Mouse (Mus musculus): ENCODE measurements around the gene Vmn1r107. TPM values are rescaled to one million over a fixed set of nuclear protein-coding genes. Genes with fewer than 3 reads are reported as not detected.
"Not testable (repeated sequence)": the region's sequence is repeated elsewhere in the genome, so short reads cannot be mapped to it uniquely, and the experiment has no call there.

Vmn1r107 gene
- not detected for total RNA-seq (2021)
- long read RNA-seq, experiment 1, result 0 reads
- long read RNA-seq, experiment 2, result 0 reads

DNA sequence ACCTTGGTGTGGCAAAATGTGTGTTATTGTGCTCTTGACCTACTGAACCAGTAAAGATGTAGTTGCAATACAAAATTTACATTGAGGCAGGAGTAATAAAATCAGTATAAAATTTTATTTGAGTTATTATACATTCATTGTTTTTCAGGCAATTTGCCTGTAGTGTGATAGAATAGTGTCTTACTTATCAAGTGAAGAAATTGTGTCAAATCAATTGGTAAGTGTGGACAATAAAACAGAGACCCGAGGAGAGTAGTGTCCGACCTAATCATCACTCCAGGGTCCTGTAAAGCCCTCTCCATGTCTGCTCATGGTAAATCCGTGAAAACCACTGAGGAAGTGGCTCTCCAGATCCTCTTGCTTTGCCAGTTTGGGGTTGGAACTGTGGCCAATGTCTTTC is at the start of gene Vmn1r107:
TSS of gene Vmn1r107 (plus strand) at position 301 of the 400 bp plus-strand sequence.
- DNase-seq (ENCODE audit: low spot score in 2 of 2), result not testable (repeated sequence)

DNA sequence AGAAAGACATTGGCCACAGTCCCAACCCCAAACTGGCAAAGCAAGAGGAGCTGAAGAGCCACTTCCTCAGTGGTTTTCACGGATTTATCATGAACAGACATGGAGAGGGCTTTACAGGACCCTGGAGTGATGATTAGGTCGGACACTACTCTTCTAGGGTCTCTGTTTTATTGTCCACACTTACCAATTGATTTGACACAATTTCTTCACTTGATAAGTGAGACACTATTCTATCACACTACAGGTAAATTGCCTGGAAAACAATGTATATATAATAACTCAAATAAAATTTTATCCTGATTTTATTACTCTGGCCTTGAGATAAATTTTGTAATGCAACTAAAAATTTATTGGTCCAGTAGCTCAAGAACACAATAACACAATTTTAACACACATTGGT is 34.4 kb downstream of the Vmn1r107 start, which contains the start of gene Vmn1r111:
TSS of gene Vmn1r111 (minus strand) at position 101 of the 400 bp plus-strand sequence.
- DNase-seq (ENCODE audit: low spot score in 2 of 2), result not testable (repeated sequence)

Other genes starting within 250 kb of the Vmn1r107 start
- not detected for gene Vmn1r101, start 226.3 kb upstream of the Vmn1r107 start, total RNA-seq (2021)
- not detected for gene Gm10670, start 194.0 kb upstream of the Vmn1r107 start, total RNA-seq (2021)
- gene Vmn1r103, start 158.4 kb upstream of the Vmn1r107 start, total RNA-seq (2021), result not detected
- not detected for gene Vmn1r104, start 135.1 kb upstream of the Vmn1r107 start, total RNA-seq (2021)
- gene Gm5726, start 123.2 kb upstream of the Vmn1r107 start, total RNA-seq (2021), result not detected
- gene Gm4141, start 92.7 kb upstream of the Vmn1r107 start, total RNA-seq (2021), result not detected
- gene Gm4513, start 69.9 kb upstream of the Vmn1r107 start, total RNA-seq (2021), result not detected
- not detected for gene Vmn1r111, start 34.3 kb downstream of the Vmn1r107 start, total RNA-seq (2021)
- gene Gm10668, start 61.7 kb downstream of the Vmn1r107 start, total RNA-seq (2021), result not detected
- not detected for gene Vmn1r112, start 102.3 kb downstream of the Vmn1r107 start, total RNA-seq (2021)
- not detected for gene Vmn1r113, start 118.4 kb downstream of the Vmn1r107 start, total RNA-seq (2021)
- not detected for gene Vmn1r114, start 143.3 kb downstream of the Vmn1r107 start, total RNA-seq (2021)
- gene Vmn1r115, start 176.1 kb downstream of the Vmn1r107 start, total RNA-seq (2021), result not detected
- gene Vmn1r116, start 203.3 kb downstream of the Vmn1r107 start, total RNA-seq (2021), result not detected
- not detected for gene Vmn1r117, start 215.2 kb downstream of the Vmn1r107 start, total RNA-seq (2021)
- gene Vmn1r118, start 243.4 kb downstream of the Vmn1r107 start, total RNA-seq (2021), result not detected